11 mouse cellular contexts compared by ENCODE assay signal in the genomic region with DNA sequence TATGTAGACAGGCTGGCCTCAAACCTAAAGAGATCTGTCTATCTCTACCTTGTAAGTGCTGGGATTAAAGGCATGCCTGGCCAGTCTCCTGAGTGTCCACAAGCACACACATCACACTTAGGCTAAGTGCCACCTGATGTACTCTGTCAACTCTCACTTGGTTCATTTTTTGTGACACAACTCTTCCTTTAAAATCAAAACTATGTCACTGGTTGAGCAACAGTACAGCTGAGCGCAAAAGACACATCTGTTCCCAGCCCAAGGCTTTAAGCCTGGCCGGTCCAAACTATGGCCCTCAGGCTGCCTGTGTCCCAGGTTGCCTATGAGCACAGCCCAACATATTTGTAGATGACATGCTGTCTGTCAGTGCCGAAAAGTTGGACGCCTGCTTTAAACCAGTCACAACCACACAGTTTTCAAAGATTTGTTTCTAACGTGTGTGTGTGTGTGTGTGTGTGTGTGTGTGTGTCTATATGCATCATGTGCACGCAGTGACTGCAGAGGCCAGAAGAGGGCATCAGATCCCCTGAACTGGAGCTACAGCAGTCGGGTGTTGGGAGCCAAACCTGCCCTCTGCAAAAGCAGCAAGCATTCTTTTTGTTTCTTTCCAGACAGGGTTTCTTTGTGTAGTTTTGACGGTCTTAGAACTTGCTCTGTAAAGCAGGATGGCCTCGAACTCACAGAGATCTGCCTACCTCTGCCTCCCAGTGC. TPM values are rescaled to one million over a fixed set of nuclear protein-coding genes. Genes with fewer than 3 reads are reported as not detected.
DNase-seq lines count a peak whose midpoint lies in the region; ATAC-seq and TF ChIP-seq lines count a peak whose summit lies in the region.
"Had no signal": no experiment of that assay in that cellular context is flagged by ENCODE, and none has a peak within 500 bp of the region (broad histone marks: within the 10 kb centered on the region; RNA-seq: fewer than 3 reads in every experiment).

No protein-coding gene starts in this region.

- peaks cover 16% of the 10 kb centered on the region for H3K9me3 ChIP-seq in CH12.LX (replicated peaks; ENCODE audit: low read length)
- H3K9me3 ChIP-seq in heart, embryonic 16.5 days (replicated peaks; ENCODE audit: control insufficient read depth, low read length) = peaks cover 5% of the 10 kb centered on the region; the same call in 1 of the 2 replicates
- H3K9me3 ChIP-seq: forebrain, embryonic 13.5 days; midbrain, embryonic 13.5 days had no signal

- TF ChIP-seq POLR2A in kidney, adult 2 months (IDR thresholded peaks at IDR 0.05; ENCODE audit: low read depth, low read length) = no peak
- TF ChIP-seq POLR2A in CH12.LX (IDR thresholded peaks at IDR 0.05; ENCODE audit: low read depth, low read length) = no peak

- TF ChIP-seq RAD21 in CH12.LX (IDR thresholded peaks at IDR 0.05; ENCODE audit: low read depth, low read length) = peak; percentile 12

- H3K27ac ChIP-seq in kidney, adult 2 months (ENCODE audit: insufficient read depth, low read depth, low read length) = no peak overlapping the region
- H3K27ac ChIP-seq in CH12.LX (ENCODE audit: insufficient read depth, low read depth) = no peak overlapping the region
- peak overlapping the region; percentile 52 for H3K27ac ChIP-seq in heart, embryonic 16.5 days (ENCODE audit: low read length)
- H3K27ac ChIP-seq: forebrain, embryonic 13.5 days; limb, embryonic 12.5 days; midbrain, embryonic 13.5 days had no signal

- H3K27me3 ChIP-seq in kidney, adult 2 months (replicated peaks; ENCODE audit: control insufficient read depth, insufficient read depth, low read length) = no peaks in the 10 kb centered on the region
- no peaks in the 10 kb centered on the region for H3K27me3 ChIP-seq in CH12.LX (replicated peaks)
- no peaks in the 10 kb centered on the region for H3K27me3 ChIP-seq in heart, embryonic 16.5 days (ENCODE audit: control insufficient read depth, insufficient read depth, low read length)
- H3K27me3 ChIP-seq: forebrain, embryonic 13.5 days; limb, embryonic 12.5 days; midbrain, embryonic 13.5 days had no signal

- H3K4me3 ChIP-seq in kidney, adult 2 months (ENCODE audit: insufficient read depth, low read depth, low read length) = no peak overlapping the region
- no peak overlapping the region for H3K4me3 ChIP-seq in CH12.LX (replicated peaks in 1 of 3; ENCODE audit: low read depth in 2 of 3, low read length in 2 of 3, poor library complexity in 1 of 3)
- no peak overlapping the region for H3K4me3 ChIP-seq in heart, embryonic 16.5 days (ENCODE audit: low read length)
- H3K4me3 ChIP-seq: forebrain, embryonic 13.5 days; limb, embryonic 12.5 days; midbrain, embryonic 13.5 days had no signal

- no peak for TF ChIP-seq EP300 in CH12.LX (IDR thresholded peaks at IDR 0.05; ENCODE audit: low read length)

- H3K4me1 ChIP-seq in kidney, adult 2 months (ENCODE audit: control insufficient read depth, insufficient read depth, low read length) = peaks cover 21% of the 10 kb centered on the region
- peaks cover 39 to 92% of the 10 kb centered on the region in 2 experiments for H3K4me1 ChIP-seq in CH12.LX (ENCODE audit: control insufficient read depth in 1 of 2, insufficient read depth in 2 of 2)
- H3K4me1 ChIP-seq in heart, embryonic 16.5 days (ENCODE audit: control insufficient read depth, insufficient read depth, low read length) = peaks cover 38% of the 10 kb centered on the region
- H3K4me1 ChIP-seq: forebrain, embryonic 13.5 days had no signal

- peak; percentile 22 for DNase-seq in cerebellum, adult 11-12 months
- no peak for DNase-seq in cerebellum, adult 9-10 months
- no peak for DNase-seq in kidney, adult 2 months
- DNase-seq in kidney, postnatal 36 days = no peak
- no peak for DNase-seq in CH12.LX (ENCODE audit: extremely low read depth)
- DNase-seq in spleen, adult 18-20 months = no peak
- DNase-seq in urinary bladder, postnatal 36 days (ENCODE audit: low spot score in 2 of 2) = no peak

- H3K79me2 ChIP-seq in CH12.LX (replicated peaks; ENCODE audit: control insufficient read depth, extremely low read depth, insufficient read depth, poor library complexity, severe bottlenecking) = peaks cover 44% of the 10 kb centered on the region

- H3K9ac ChIP-seq in CH12.LX (ENCODE audit: insufficient read depth, low read depth) = no peak overlapping the region
- H3K9ac ChIP-seq in heart, embryonic 16.5 days (ENCODE audit: low read length) = no peak overlapping the region
- H3K9ac ChIP-seq: forebrain, embryonic 13.5 days; limb, embryonic 12.5 days; midbrain, embryonic 13.5 days had no signal

- in situ Hi-C loops in CH12.LX (cut with MboI; ENCODE audit: low pct_ligation_motif_present, low pct_unique_long_range_greater_than_20kb, low sequenced_read_pairs) = no loop called here

- peak; percentile 31; the same call in 1 of the 2 replicates for TF ChIP-seq CTCF in kidney, adult 2 months (conservative IDR thresholded peaks at IDR 0.05; ENCODE audit: insufficient read depth, insufficient read length, low read depth, low read length)
- TF ChIP-seq CTCF in CH12.LX (conservative IDR thresholded peaks at IDR 0.05 in 1 of 2, IDR thresholded peaks at IDR 0.05 in 1 of 2; ENCODE audit: low read depth in 2 of 2, low read length in 2 of 2) = peak in 1 of 2 experiments; percentile 42; a peak in 2 of 4 replicates

- no peaks in the 10 kb centered on the region for H3K36me3 ChIP-seq in kidney, adult 2 months (ENCODE audit: control insufficient read depth, insufficient read depth, low read length)
- H3K36me3 ChIP-seq in CH12.LX (replicated peaks in 1 of 2; ENCODE audit: control insufficient read depth in 1 of 2, insufficient read depth in 1 of 2, low read length in 1 of 2) = peaks cover 53 to 96% of the 10 kb centered on the region in 2 experiments
- no peaks in the 10 kb centered on the region for H3K36me3 ChIP-seq in heart, embryonic 16.5 days (ENCODE audit: control insufficient read depth, insufficient read depth)

- ATAC-seq in heart, embryonic 16.5 days (replicated peaks; ENCODE audit: extremely low read depth, insufficient read depth, low FRiP score) = no peak
- ATAC-seq: forebrain, embryonic 13.5 days; midbrain, embryonic 13.5 days had no signal

- 92% methylated on average over 9 of the region's 9 CpGs for WGBS in kidney, adult 2 months
- 81% methylated on average over 9 of the region's 9 CpGs for WGBS in heart, embryonic 16.5 days

- dilution Hi-C loops in CH12.LX (cut with MboI; ENCODE audit: extremely low pct_ligation_motif_present, extremely low pct_unique_long_range_greater_than_20kb, low sequenced_read_pairs) = no loop called here

- no peak overlapping the region for H3K4me2 ChIP-seq in CH12.LX (ENCODE audit: insufficient read depth, low read depth, poor library complexity, severe bottlenecking)
- H3K4me2 ChIP-seq in heart, embryonic 16.5 days (ENCODE audit: low read depth, low read length) = no peak overlapping the region
- H3K4me2 ChIP-seq: forebrain, embryonic 13.5 days; limb, embryonic 12.5 days; midbrain, embryonic 13.5 days had no signal

TF ChIP-seq in CH12.LX, 34 proteins besides CTCF, POLR2A, EP300 and RAD21:
- TF ChIP-seq MAFK (IDR thresholded peaks at IDR 0.05; ENCODE audit: insufficient replicate concordance, low read length) (no peak), CHD2 (IDR thresholded peaks at IDR 0.05; ENCODE audit: low read length) (no peak), E2F4 (IDR thresholded peaks at IDR 0.05; ENCODE audit: insufficient replicate concordance, low read depth, low read length) (no peak), RCOR1 (conservative IDR thresholded peaks at IDR 0.05; ENCODE audit: low read depth, low read length) (no peak), MEF2A (IDR thresholded peaks at IDR 0.05; ENCODE audit: borderline replicate concordance, low read depth, low read length) (no peak), MAZ (IDR thresholded peaks at IDR 0.05; ENCODE audit: low read depth, low read length) (no peak)
TF ChIP-seq in CH12.LX: peak in this region for 0.

RNA-seq across cellular contexts. Expression of gene Sh3bp5, which starts 40.9 kb away (rescaled TPM):
- polyA plus RNA-seq in kidney, adult 2 months (2012; rRNA removed) = 33.4 and 43.4 TPM in 2 replicates
- 50.2 and 64.6 TPM in 2 replicates for total RNA-seq in CH12.LX (2012; rRNA removed)
- total RNA-seq in CH12.LX (2014; rRNA removed) = 53.0 and 57.4 TPM in 2 replicates
- 158 and 164 TPM in 2 replicates for polyA plus RNA-seq in CH12.LX (2012; ENCODE audit: insufficient read length, low read depth)
- polyA plus RNA-seq in heart, embryonic 16.5 days (2015; fragmentation: Nextera tagmentation; extraction: Ambion mirVana) = 25.8 and 26.4 TPM in 2 replicates

RNA-seq across cellular contexts. Expression of gene Capn7, which starts 58.5 kb away (rescaled TPM):
- 13.6 and 16.2 TPM in 2 replicates for polyA plus RNA-seq in kidney, adult 2 months (2012; rRNA removed)
- total RNA-seq in CH12.LX (2012; rRNA removed) (27.9 and 31.4 TPM in 2 replicates), CH12.LX (2014; rRNA removed) (45.0 and 53.7 TPM in 2 replicates)
- polyA plus RNA-seq in CH12.LX (2012; ENCODE audit: insufficient read length, low read depth) = 33.3 and 34.8 TPM in 2 replicates
- polyA plus RNA-seq in heart, embryonic 16.5 days (2015; fragmentation: Nextera tagmentation; extraction: Ambion mirVana) = 40.3 and 41.9 TPM in 2 replicates
